Mouse (Mus musculus) liver, adult (tissue): ENCODE data around the gene Pold2.
A peak's percentile ranks its signal among the peaks of the same experiment; 100 is the strongest.

Experiments used
- GATA4 ChIP-seq: IDR thresholded peaks from 2 replicates; pipeline ENCODE4 v1.6.1; 2014; ENCODE audit warnings: mild to moderate bottlenecking, low read length; ENCODE audit not compliant: insufficient replicate concordance

The Pold2 gene

DNA sequence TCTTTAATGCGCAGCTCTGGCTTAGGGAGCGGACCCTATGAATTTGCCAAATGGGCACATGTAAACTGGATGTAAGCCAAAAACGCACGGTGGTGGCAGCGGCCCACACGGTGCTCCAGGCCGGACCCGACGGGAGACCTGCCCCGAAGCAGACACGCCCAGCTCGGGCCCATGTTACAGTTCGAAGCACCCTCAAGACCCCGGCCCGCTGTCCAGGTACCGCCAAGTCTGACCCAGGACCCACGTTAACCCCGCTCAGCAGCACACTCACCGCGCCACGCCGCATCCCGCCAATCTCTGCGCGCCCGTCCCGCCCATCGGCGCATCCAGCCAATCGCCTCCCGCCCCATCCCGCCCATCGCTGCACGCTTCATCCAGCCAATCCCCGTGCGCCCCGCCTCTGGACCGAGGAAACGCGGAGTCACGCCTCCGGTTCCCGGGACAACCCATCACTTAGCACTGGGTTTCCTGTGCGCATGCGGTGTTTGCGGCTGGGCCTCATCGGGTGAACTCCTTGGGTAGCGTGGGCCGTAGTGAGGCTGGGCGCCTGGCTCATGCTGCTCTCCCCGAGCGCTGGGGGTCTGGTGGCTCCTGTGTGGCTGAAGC is at the start of gene Pold2:
Gene Pold2 (minus strand): TSS at position 372 of the 606 bp plus-strand sequence.
- TF ChIP-seq GATA4, result peak; percentile 78; the same call in 1 of the 2 replicates

- no peak for TF ChIP-seq GATA4
Observed at GRCm38 (mm10) chr11:5926696-5927220, 48.7 kb upstream of the Pold2 start.

- no peak for TF ChIP-seq GATA4
Observed at GRCm38 (mm10) chr11:5924699-5925098, 46.6 kb upstream of the Pold2 start.

DNA sequence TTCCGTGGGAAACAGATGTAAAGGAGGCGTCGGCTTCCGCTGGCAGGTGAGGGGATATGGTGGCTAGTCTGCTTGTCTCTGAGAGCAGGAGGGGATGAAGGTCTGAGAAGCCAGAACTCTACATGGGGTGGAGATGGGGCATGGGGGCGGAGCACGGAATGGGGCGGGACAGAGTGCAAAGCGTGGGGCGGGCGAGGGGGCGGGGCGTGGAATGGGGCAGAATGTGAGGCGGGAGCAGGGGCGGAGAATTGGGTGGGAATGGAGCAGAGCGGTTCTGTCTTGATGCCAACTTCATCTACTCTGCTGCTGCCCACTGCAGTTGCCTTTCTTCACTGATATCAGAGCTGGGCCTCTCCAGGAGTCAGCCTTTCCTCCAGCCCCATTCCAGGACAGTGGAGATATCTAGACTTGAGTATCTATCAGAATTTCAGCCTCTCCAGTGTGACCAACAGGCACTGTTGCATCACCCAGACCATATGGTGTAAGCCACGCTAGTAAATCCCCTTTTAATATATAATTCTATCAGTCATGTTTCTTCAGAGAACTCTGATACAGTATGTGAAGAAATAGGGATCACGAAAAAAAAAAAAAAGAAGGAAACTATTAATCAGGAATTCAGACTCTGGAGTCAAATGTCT is 42.4 kb upstream of the Pold2 start:
- TF ChIP-seq GATA4, result no peak

GRCm38 (mm10) chr11:5919606-5920005 is 41.5 kb upstream of the Pold2 start:
- TF ChIP-seq GATA4, result peak; percentile 89

GRCm38 (mm10) chr11:5918111-5918510 is 40.0 kb upstream of the Pold2 start:
- no peak for TF ChIP-seq GATA4

- no peak for TF ChIP-seq GATA4
Observed at GRCm38 (mm10) chr11:5916178-5916548, 38.1 kb upstream of the Pold2 start.

DNA sequence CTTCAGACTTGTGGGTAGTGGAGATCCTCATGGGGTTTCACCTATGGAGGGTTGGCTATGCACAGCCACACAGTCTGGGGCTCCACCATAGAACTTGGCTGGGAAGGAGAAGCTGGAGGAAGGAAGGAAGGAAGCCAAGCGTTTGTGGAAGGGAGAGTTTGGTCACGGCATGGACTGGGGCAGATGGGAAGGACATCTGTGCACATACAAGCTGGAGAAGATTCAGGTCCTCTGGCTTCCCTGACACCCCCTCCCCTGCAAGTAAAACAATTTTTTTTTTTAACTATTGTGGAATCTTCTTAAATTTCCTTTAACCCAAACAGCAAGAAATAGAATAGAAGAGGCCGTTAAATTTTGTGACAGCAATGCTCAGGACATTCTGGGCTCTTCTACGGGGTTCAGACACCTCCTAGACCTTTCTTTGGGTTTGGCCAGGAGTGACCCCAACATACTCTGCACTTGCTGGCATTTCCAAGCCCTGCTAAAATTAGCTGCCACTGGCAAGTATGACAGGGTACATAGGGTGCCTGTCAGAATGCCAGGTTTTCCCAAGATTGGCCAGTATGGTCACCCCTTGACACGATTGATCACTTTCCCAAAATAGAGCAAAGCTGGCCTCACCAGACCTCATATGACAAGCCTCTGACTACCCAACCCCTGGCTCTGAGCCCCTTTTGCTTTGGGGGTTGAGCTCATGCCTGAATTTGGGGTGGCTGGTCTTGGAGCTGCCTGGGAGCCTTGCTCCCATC is 37.5 kb upstream of the Pold2 start:
- no peak for TF ChIP-seq GATA4

DNA sequence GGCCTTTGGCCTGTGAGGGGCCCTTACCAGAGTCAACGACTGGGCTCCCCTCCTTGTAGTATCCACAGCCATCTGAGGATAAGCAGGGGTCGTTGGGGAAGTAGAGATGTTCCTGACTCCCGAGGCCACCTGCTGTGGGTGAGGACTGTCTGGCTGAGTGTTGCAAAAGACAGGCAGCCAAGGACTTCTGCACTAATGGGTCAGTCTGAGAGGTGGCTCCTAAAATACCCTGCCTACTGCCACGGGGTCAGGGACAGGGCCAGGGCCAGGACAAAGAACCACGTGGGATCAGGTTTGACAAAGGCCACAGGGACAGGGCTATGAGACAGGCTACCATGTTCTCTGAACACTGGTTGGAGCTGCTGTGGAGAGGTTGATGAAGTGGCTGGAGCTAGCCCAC is 36.8 kb upstream of the Pold2 start:
- TF ChIP-seq GATA4, result no peak

DNA sequence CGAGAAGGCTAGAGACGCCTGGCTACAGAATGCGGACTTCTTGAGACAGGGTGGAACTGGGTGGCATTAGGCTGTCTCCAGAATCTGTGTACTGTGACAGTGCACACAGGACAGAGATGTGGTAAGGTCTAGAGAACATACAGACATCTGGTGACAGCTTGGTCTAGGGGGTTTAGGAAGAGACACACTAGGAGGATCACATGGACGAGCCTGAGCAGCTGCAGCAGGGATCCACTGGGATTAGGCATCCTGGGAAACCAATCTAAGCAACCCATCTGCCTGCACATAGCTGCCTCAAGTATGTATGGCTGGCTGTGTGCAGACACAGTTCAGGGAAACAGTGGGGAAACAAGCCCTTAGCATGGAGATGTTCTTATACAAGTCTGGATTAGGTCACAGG is 35.8 kb upstream of the Pold2 start:
- TF ChIP-seq GATA4, result no peak

DNA sequence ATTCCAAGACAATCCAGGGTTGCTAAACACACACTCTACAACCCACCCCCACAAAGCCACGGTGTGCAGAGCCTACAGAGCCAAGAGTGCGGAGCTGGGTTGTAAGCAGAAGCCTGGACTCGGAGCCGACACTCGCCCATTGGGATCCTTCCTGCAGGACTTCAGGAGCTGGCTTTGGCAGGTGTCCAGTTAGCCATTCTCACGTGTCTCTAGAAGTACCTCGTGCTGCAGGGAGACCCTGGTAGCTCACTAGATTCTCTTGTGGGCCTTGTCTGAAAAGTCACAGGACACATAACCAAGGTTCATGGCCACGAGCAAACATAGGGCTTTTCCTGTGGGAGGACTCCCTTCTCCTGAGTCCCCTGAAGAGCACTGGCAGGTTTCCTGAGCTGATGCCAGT is 35.2 kb upstream of the Pold2 start:
- no peak for TF ChIP-seq GATA4

GRCm38 (mm10) chr11:5912635-5913034 is 34.5 kb upstream of the Pold2 start:
- TF ChIP-seq GATA4, result no peak

- TF ChIP-seq GATA4, result no peak
Observed at GRCm38 (mm10) chr11:5908642-5909041, 30.6 kb upstream of the Pold2 start.

DNA sequence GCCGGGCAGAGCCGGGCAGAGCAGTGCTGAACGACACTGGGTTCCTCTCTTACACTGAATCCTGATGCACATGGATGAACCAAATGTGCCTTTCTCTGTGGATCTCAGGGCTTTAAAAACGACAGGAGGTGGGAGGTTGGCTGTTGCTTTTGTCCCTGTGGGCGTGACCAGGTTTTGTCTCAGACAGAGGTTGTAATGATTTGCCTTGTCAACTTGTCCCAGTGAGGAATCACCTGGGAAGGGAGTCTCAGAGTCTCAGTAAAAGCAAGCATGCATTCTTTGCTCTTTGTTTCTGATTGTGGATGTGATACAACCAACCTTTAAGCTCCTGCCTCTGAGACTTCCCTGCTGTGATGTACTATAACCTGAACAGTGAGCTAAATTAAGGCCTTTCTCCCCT is 29.0 kb upstream of the Pold2 start:
- TF ChIP-seq GATA4, result no peak

- TF ChIP-seq GATA4, result no peak
Observed at GRCm38 (mm10) chr11:5905778-5906518, 27.9 kb upstream of the Pold2 start.
